Mouse (Mus musculus) cerebellum, adult 2 months (tissue): Measurements from ENCODE around the gene Dhx40.

Experiments used
- CTCF ChIP-seq: fragments of 200-500 bp; IDR thresholded peaks from 2 replicates; pipeline ENCODE4 v1.5.1; 2011; ENCODE audit warnings: low read depth, mild to moderate bottlenecking, control low read depth, low read length, moderate library complexity, borderline replicate concordance; ENCODE audit not compliant: insufficient read depth
- POLR2A ChIP-seq: fragments of 200-500 bp; IDR thresholded peaks from 2 replicates; pipeline ENCODE4 v1.6.1; 2011; ENCODE audit warnings: low read length, control low read depth, borderline replicate concordance; ENCODE audit not compliant: insufficient read depth

- TF ChIP-seq CTCF (no peak), POLR2A (no peak)
Measured at GRCm38 (mm10) chr11:86843831-86844230, 36.3 kb upstream of the Dhx40 start.
